Mouse (Mus musculus) C2C12 (cell line): ENCODE results near the gene Cryl1. TPM values are rescaled to one million over a fixed set of nuclear protein-coding genes. Genes with fewer than 3 reads are reported as not detected.

Source experiments
- H3K27me3 ChIP-seq: one replicate; pipeline ENCODE4 v1.6.1; 2011; ENCODE audit not compliant: control insufficient read depth, insufficient read depth, insufficient read length
- H3K36me3 ChIP-seq: one replicate; pipeline ENCODE4 v1.6.1; 2011; ENCODE audit not compliant: control insufficient read depth, insufficient read depth
- H3K4me3 ChIP-seq: one replicate; pipeline ENCODE4 v1.5.1; 2011; ENCODE audit warnings: mild to moderate bottlenecking, control low read depth; ENCODE audit not compliant: poor library complexity, insufficient read depth, severe bottlenecking
- H3K79me2 ChIP-seq: one replicate; pipeline ENCODE4 v1.6.1; 2011; ENCODE audit not compliant: control insufficient read depth, insufficient read depth
- H3K79me3 ChIP-seq: one replicate; pipeline ENCODE4 v1.6.1; 2011; ENCODE audit warnings: low read depth, control low read depth
- H3ac ChIP-seq: one replicate; pipeline ENCODE3; 2011; ENCODE audit warnings: low read depth; ENCODE audit not compliant: control insufficient read depth, insufficient read length
- CEBPB ChIP-seq: IDR thresholded peaks from one replicate; pipeline ENCODE4 v1.6.1; 2011; ENCODE audit warnings: low read depth, mild to moderate bottlenecking, control low read depth, moderate library complexity
- CTCF ChIP-seq: IDR thresholded peaks from one replicate; pipeline ENCODE4 v1.5.1; 2011; ENCODE audit not compliant: control insufficient read depth, insufficient read depth, insufficient read length
- FOSL1 ChIP-seq: IDR thresholded peaks from one replicate; pipeline ENCODE4 v1.8.0; 2011; ENCODE audit warnings: mild to moderate bottlenecking, low read length; ENCODE audit not compliant: poor library complexity, insufficient read depth, severe bottlenecking
- MAX ChIP-seq: IDR thresholded peaks from one replicate; pipeline ENCODE4 v1.6.1; 2011; ENCODE audit warnings: mild to moderate bottlenecking, control low read depth
- MYOD1 ChIP-seq: IDR thresholded peaks from one replicate; pipeline ENCODE4 v1.6.1; 2011; ENCODE audit warnings: low read depth; ENCODE audit not compliant: control insufficient read depth, insufficient read length
- MYOG ChIP-seq: IDR thresholded peaks from one replicate; pipeline ENCODE4 v1.6.1; 2011; ENCODE audit not compliant: control insufficient read depth, insufficient read length; ENCODE audit errors: extremely low read depth
- USF1 ChIP-seq: IDR thresholded peaks from one replicate; pipeline ENCODE4 v1.6.1; 2011; ENCODE audit warnings: low read depth, mild to moderate bottlenecking, control low read depth, moderate library complexity
- polyA plus RNA-seq: library from polyadenylated mRNA; unstranded; fragments of >200 nt; fragmentation: generic; extraction: Trizol; gene quantifications from one replicate; pipeline ENCODE4 v1.2.1, GENCODE M21; 2012; ENCODE audit warnings: missing spikeins

The Cryl1 gene
- polyA plus RNA-seq, 1 experiment = 1.1 TPM

GRCm38 (mm10) chr14:57338666-57339065, 59.7 kb downstream of the Cryl1 start:
- Histone ChIP-seq H3K79me2 (no peaks in the 10 kb centered on the region), H3K36me3 (no peaks in the 10 kb centered on the region), H3K27me3 (no peaks in the 10 kb centered on the region), H3ac (no peak overlapping the region), H3K79me3 (no peaks in the 10 kb centered on the region), H3K4me3 (no peak overlapping the region)
- TF ChIP-seq MYOD1 = no peak
- no peak for TF ChIP-seq CTCF
- no peak for TF ChIP-seq CEBPB
- TF ChIP-seq FOSL1 = no peak
- no peak for TF ChIP-seq MAX
- TF ChIP-seq MYOG = no peak
- no peak for TF ChIP-seq USF1

GRCm38 (mm10) chr14:57334833-57335232, 63.5 kb downstream of the Cryl1 start:
- Histone ChIP-seq H3K4me3 (no peak overlapping the region), H3K36me3 (no peaks in the 10 kb centered on the region), H3K79me2 (no peaks in the 10 kb centered on the region), H3ac (no peak overlapping the region), H3K27me3 (no peaks in the 10 kb centered on the region), H3K79me3 (no peaks in the 10 kb centered on the region)
- no peak for TF ChIP-seq CEBPB
- TF ChIP-seq CTCF = no peak
- TF ChIP-seq USF1 = no peak
- TF ChIP-seq MYOD1 = no peak
- TF ChIP-seq FOSL1 = no peak
- TF ChIP-seq MYOG = no peak
- TF ChIP-seq MAX = no peak

GRCm38 (mm10) chr14:57332503-57332902, 65.8 kb downstream of the Cryl1 start:
- H3K79me2 ChIP-seq = no peaks in the 10 kb centered on the region
- no peak overlapping the region for H3ac ChIP-seq
- TF ChIP-seq FOSL1 (no peak), MAX (no peak)
- H3K79me3 ChIP-seq = no peaks in the 10 kb centered on the region
- no peak overlapping the region for H3K4me3 ChIP-seq
- no peaks in the 10 kb centered on the region for H3K27me3 ChIP-seq
- H3K36me3 ChIP-seq = no peaks in the 10 kb centered on the region

GRCm38 (mm10) chr14:57331097-57331496, 67.2 kb downstream of the Cryl1 start:
- Histone ChIP-seq H3K79me3 (no peaks in the 10 kb centered on the region), H3K79me2 (no peaks in the 10 kb centered on the region), H3K36me3 (no peaks in the 10 kb centered on the region), H3K27me3 (no peaks in the 10 kb centered on the region), H3ac (no peak overlapping the region), H3K4me3 (no peak overlapping the region)
- no peak for TF ChIP-seq MAX
- no peak for TF ChIP-seq USF1
- peak; percentile 97 for TF ChIP-seq MYOD1
- no peak for TF ChIP-seq CEBPB
- TF ChIP-seq MYOG = no peak

- Histone ChIP-seq H3K36me3 (no peaks in the 10 kb centered on the region), H3K79me3 (no peaks in the 10 kb centered on the region), H3K79me2 (no peaks in the 10 kb centered on the region), H3K4me3 (no peak overlapping the region), H3ac (no peak overlapping the region), H3K27me3 (no peaks in the 10 kb centered on the region)
- TF ChIP-seq FOSL1 (no peak), MAX (no peak), USF1 (no peak), MYOG (no peak), CTCF (no peak), CEBPB (no peak), MYOD1 (no peak)
Measured at GRCm38 (mm10) chr14:57329600-57329999, 68.7 kb downstream of the Cryl1 start.

GRCm38 (mm10) chr14:57326771-57327170, 71.6 kb downstream of the Cryl1 start:
- no peak overlapping the region for H3K4me3 ChIP-seq
- H3K36me3 ChIP-seq = no peaks in the 10 kb centered on the region
- H3K79me2 ChIP-seq = no peaks in the 10 kb centered on the region
- H3K27me3 ChIP-seq = no peaks in the 10 kb centered on the region
- no peaks in the 10 kb centered on the region for H3K79me3 ChIP-seq
- no peak overlapping the region for H3ac ChIP-seq
- no peak for TF ChIP-seq MAX
- no peak for TF ChIP-seq FOSL1
- TF ChIP-seq CEBPB = no peak
- no peak for TF ChIP-seq MYOG
- no peak for TF ChIP-seq CTCF
- TF ChIP-seq USF1 = no peak
- TF ChIP-seq MYOD1 = no peak

GRCm38 (mm10) chr14:57318812-57319211, 79.5 kb downstream of the Cryl1 start:
- Histone ChIP-seq H3K27me3 (no peaks in the 10 kb centered on the region), H3K36me3 (no peaks in the 10 kb centered on the region), H3K79me3 (no peaks in the 10 kb centered on the region), H3K79me2 (no peaks in the 10 kb centered on the region), H3K4me3 (no peak overlapping the region), H3ac (no peak overlapping the region)
- TF ChIP-seq MAX = no peak
- no peak for TF ChIP-seq MYOD1
- TF ChIP-seq MYOG = no peak
- TF ChIP-seq CTCF = no peak
- no peak for TF ChIP-seq CEBPB
- no peak for TF ChIP-seq FOSL1
- TF ChIP-seq USF1 = no peak
